Mouse (Mus musculus): Measurements from ENCODE around the gene Ryr2. TPM values are rescaled to one million over a fixed set of nuclear protein-coding genes. Genes with fewer than 3 reads are reported as not detected.
A peak's percentile ranks its signal among the peaks of the same experiment; 100 is the strongest.
"Not testable (repeated sequence)": the region's sequence is repeated elsewhere in the genome, so short reads cannot be mapped to it uniquely, and the experiment has no call there.

Gene Ryr2
- total RNA-seq, 2 experiments from 2014 or later = 8.5 to 21.8 TPM

DNA sequence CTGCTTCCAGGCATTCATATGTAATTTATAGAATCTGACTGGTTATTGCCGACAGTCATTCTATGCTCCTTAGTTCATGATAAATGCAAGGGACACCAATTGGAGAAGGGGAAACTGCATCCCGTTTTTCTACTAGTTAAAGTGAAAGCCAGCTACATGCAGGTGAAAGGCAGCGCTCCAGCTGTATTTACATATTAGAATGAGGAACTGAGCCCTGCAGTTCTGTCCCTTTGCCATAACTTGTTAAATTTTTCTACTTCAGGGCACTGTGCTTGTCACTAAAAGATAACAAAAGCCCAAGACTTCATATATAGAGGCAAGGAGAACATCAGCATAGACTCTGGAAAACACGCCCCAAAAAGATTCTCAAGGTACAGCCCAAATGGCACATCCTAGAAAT lies 165.0 kb downstream of the Ryr2 start:
- no peak for DNase-seq

DNA sequence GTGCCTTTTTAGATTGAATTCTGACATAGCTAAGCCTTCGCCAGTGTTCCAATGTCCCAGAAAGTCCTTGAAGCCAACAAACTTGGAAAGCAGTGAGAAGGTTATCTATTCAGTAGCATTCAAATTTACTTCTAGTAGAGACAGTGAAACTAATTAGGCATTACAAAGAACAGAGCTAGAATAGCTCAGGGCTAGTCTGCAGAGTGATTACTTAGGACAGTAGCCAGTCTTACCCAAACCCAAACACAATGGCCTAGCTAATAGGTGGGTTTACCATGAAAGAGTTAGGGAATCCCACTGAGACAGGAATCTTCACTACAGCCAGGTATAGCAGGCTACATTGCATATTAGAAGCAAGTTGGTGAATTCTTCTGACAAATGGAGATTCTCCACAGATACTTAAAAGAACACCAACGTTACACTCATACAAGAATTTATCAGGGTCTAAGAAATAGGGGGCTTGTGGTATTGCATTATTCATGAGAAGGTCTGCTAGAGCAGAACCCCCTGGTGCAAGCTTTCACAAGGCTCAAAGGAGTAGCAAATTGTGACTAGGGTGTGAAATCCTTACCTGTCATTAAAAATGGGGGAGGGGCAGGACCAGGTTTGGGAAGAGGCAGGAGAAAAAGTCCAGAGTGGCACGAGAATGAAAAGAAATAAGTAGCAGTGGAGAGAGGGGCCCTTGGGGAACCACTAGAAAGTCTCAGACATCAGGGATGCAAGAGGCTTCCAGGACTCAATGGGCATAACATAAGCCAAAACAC lies 172.3 kb downstream of the Ryr2 start:
- DNase-seq = not testable (repeated sequence)

DNA sequence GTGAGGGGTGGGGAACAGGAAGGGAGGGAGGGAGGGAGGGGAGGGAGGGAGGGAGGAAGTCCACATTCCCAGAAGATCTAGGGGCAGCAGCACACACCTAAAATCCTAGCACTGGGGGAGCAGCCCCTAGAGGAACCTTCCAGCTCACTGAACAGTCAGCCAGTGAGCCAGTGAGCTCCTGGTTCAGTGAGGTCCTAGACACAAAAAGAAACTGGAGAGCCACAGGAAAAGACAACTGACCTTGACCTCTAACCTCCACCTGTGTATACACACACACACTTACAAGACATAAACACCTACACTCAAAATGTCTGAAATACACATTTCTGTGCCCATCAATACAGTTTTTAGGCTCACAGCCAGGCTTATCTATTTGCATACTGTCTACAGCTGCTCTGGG lies 173.4 kb downstream of the Ryr2 start:
- DNase-seq = no peak

DNA sequence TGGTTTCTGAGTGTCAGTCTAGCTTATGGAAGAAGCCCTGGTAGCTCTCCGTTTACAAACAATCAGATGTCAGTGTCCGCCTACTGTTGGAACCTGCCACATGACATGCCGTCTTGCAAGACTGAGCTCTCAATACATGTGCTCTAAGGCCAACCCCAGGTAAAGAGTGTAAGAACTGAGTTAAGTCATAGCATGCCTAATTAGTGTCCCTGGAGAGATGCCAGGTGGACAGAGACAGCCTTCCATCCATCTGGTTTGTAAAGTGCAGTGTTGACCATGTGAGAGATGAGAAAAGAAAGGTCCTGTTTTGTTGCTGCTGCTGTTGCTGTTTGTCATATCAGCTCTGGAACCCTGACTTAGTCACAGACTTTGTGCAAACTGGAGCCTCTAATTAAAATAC lies 178.0 kb downstream of the Ryr2 start:
- DNase-seq = no peak

DNA sequence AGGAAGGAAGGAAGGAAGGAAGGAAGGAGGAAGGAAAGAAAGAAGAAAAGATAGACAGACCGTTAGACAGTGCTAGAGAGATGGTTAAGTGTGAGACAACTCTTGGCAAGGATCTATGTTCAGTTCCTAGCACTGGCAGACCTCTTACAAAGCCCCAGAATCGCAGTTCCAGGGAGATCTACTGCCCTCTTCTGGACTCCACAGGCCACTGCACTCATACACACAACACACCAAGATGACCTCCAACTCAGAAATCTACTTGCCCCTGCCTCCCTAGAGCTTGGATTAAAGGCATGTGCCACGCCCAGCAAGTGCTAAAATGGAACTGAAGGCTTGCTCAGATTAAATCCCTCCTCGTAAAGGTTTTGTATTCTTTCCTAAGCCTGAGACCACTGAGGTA lies 179.0 kb downstream of the Ryr2 start:
- no peak for DNase-seq

DNA sequence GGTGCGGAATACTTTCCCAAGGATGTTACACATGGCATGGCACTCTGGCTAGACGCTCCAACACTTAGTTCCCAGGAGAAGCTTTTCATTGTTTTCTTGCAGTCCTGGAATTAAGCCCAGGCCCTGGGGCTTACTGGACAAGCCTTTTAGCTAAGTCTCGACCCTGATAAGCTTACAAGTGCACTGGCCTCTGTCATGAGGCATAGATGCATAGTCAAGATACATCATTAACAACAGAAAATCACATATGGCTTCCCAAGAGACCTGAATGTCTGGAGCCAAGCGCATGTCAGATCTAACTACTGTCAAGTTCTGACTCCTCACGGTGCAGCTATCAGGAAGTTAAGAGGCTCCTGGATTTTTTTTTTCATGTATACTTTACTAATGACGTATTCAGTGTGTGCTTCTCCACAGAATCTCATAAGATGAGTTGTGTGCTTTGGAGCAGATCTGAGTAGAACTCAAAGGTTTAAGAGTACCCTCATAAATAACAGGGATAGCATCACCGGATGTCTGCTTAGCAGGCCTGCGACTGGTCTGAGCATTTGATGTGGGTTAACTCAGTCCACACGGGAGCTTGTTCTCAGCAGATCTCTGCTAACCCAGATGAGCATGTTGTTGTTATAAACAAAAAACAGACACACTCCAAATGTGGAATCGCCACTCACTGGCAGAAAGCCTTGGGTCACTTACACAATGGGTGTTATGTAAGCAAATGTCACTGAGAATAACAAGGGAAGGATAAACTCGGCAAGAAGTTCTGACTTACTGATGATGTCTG lies 179.8 kb downstream of the Ryr2 start:
- peak in 1 of 2 experiments; percentile 8 for DNase-seq

DNA sequence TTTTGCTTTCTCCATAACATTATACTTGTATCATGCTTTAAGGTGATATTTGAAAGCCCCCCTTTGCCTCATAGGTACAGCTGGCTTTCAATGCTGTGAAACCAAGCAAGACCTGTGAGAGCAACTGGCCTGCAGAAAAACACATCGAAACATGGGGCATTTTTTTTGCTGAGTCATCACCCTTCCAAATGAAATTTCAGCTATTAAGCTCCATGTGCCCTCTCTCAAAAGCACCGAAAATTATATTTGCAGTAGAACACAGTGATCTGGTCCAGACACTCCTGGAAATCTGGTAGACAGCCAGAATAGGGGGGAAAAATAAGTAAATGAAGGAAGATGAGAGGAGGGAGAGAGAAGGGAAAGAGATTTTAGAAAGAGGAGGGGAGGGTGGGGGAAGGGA lies 180.5 kb downstream of the Ryr2 start:
- DNase-seq = no peak

DNA sequence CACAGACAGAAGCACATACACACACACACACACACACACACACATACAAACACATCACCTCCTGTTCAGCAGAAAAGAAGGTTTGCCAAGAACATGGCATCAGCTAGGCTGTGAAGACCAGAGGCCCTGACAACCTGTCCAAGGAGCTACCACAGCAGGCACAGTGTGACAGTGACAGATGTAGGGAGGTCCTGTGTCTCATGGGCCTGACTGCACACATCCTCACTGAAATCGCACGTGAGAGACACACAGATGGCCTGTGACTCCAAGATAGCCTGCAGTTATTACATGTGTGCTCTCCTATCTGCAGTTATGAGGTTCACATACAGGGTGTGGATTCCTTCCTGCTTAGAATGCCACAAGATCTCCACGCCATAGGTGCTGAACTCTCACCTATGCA lies 182.0 kb downstream of the Ryr2 start:
- DNase-seq = no peak

DNA sequence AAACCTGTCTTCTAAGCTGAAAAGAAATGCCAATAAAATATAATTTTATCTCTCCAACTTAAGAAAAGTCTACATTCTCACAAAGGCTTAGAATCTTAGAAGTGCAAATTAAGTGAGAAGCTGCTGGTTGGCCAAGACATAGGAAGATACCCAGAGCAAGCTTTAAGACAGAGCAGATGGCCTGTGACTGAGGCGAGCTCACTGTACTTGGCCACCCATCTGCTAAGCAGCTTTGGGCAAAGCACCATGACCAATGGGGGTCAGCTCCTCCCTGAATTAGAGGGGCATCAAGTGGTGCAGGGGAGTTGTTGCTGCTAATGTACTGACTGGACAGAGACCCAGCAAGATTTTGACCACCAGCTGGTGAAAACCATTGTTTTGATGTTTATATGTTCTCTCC lies 186.2 kb downstream of the Ryr2 start:
- no peak for DNase-seq

DNA sequence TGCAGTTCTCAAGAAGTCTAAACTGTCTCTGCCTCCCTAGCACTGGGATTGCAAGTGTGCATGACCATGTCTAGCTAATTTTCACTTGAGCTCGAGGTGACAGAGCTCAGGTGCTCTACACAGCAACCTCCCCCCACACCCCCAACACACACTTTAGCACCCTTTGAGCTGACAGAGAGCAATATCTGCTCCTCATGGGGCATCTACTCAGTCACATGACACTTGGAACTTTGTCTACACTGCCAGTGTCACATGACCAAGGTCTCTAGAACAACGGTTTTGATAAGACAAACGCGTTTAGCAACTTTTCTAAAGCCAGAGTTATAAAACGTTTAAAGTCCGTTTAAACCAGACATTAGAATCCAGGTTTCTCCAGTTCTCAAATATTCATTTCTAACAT lies 187.3 kb downstream of the Ryr2 start:
- no peak for DNase-seq

DNA sequence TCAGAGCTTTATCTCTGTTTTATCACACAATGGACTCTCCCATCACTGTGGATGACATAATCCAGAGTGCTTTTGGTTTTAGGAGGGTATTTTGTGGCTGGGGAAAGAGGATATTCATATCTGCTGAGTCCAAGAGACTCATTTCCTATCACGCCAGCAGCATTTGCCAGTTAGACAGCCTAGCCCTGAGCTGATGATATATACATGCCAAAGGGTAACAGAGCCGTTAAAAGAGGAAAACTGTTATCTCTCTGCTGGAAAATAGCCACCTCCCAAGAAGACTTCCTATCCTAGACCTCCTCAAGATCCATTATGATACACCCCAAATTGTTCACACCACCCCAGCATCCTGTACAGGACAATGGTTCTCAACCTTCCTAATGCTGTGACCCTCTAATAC lies 191.1 kb downstream of the Ryr2 start:
- DNase-seq = no peak

DNA sequence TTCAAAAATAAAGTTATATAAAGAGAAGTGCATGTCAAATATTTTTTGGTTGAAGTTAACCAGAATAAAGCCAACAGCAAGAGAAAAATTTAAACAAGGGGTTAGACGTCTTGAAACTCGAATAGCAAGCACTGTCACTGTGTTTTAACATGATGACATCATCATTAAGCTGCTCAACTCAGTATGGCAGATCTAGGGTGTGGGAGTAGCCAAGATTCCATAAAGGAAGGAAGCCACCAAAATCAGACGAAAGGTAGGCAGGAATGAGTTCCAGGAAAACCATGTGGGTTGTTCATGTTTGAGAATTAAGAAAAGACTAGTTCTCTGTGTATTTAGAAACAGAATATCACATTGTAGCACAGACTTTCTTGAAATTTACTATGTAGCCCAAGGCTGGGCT lies 192.1 kb downstream of the Ryr2 start:
- no peak for DNase-seq

DNA sequence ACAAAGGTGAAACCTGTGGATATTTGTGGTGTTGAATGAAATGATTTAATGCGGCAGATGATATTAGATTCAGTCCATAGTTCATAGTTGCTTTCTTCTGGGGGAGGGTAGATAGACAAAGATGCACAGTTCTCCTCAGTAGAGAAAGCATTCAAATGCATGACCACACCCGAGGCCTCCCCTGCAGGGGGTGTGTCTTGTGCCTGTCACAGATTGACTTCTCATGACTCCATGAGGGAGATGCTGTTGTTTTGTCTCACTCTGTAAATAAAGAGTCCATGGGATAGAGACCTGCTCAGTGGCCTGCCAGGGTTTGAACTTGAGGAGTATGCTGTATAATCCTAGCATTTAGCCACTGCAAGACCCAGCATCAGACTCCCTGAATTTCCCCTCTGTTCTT lies 194.5 kb downstream of the Ryr2 start:
- no peak for DNase-seq

DNA sequence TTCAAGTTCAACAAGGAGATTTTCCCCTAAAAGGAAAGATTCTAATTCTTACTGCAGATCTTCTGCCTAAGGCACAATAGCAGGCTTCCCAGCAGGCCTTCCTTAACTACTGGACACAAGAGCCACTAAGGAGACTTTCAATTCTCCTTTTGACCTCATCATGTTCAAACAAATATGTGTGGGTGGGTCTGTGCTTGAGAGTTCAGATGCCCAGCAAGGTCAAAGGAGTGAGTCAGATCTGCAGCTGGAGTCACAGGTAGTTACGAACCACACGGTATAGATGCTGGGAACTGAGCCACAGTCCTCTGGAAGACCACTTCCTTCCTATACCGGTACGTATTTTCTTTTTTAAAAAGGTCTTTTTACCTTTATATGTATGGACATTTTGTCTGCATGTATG lies 198.6 kb downstream of the Ryr2 start:
- no peak for DNase-seq

DNA sequence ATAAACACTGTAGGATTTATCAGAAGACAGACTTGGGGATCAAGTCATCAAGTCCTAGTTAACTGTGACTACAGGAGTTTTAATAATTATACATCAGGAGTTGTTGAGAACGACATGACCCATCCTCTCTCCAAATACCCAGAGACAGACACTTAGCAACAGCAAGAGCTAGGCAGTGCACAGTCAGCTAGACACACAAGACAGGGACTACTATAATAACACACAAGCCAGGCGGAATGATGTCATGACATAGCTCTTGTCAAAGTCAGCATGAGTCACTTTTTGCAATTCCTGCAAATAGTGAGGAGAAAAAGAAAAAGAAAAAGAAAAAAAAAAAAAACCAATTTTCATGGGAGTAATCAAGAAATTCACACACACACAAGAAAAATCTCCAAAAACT lies 201.6 kb downstream of the Ryr2 start:
- DNase-seq = peak; percentile 11 to 31

DNA sequence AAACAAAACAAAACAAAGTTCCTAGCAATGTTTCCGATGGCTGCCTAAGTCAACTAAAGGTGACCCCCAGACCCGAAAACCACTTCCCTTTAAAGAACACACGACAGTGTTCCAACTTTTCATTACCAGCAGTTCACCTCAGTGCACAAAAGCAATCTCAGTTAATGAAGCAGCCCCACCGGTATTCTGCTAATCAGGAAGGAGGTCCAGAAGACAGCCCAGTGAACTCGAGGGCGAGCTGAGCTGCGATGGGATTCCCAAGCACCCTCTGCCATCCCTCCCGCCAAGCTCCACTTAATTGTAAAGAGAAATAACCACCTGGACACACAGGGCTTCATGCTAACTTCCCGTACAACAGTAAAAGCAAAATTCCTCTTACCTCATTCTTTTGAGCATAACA lies 203.5 kb downstream of the Ryr2 start:
- no peak for DNase-seq

DNA sequence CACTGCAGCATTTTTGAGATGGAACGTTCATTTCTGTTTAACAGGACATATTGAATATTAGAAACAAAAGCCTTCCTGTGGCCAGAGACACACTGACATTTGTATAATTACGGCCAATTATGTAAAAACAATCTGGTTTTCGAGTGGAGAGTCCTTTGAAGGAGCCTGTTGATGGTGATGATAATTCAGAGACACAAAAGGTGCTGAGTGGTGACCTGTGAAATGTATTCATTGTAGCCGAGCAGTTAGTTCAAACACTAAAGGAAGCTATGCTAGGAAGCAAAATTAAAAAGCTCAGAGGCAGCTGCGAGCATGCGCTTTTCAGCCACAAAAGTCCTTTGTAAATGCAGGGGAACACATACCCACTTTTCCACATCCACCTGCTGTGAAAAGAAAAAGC lies 203.9 kb downstream of the Ryr2 start:
- no peak for DNase-seq

DNA sequence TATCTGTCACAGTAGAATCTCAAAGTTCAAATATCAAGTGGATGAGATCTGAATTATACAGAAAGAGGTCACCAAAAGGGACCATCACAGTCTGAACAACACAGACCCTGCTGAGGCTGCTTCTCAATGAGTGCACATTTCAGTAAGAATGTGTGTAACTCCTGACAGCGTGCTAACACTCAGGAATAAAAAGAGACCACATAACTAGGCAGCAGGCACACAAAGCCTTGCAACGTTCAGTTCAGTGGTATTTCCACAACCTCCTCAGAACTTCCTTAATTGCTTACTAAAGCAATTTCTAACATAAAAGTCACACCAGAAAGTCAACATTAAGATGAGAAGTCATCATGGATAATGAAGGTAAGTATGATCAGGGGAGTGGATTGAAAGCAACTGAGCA lies 206.1 kb downstream of the Ryr2 start:
- no peak for DNase-seq

DNA sequence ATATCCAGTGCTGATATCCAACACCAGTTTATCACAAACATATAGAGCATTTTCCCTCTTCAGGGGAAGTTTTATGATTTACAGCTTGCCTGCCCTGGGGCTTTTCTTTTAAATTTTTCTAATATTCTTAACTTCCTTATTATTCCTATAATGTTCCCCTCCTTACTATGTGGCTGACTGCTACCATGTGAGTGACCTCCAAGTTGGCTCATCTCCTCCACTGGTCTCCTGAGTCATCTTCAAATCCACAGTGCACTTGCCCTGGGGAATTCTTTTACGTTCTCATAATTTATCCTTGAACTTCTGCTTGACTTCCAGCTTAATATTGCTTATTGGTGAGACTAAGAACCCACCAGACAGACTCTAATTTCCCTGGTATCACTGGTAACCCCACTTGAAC lies 211.1 kb downstream of the Ryr2 start:
- DNase-seq = peak in 1 of 2 experiments; percentile 6

DNA sequence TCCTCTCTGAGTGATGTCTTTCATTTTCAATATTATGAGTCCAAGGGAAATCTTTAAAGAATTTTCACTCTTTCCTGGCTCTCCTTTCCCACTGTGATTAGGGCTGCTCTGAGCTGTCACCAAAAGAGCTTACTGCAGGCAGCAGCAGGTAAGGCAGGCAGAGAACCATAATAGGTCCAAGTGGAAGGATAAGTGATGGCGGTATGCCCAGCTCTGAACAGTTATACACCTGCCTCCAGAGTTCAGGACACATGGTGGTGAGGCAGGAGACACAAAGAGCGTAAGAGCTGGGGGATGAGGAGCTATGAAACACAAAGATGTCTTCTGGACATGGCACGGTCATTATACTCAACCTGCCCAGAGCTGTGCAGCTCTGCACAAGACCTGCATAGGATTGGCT lies 215.0 kb downstream of the Ryr2 start:
- no peak for DNase-seq

DNA sequence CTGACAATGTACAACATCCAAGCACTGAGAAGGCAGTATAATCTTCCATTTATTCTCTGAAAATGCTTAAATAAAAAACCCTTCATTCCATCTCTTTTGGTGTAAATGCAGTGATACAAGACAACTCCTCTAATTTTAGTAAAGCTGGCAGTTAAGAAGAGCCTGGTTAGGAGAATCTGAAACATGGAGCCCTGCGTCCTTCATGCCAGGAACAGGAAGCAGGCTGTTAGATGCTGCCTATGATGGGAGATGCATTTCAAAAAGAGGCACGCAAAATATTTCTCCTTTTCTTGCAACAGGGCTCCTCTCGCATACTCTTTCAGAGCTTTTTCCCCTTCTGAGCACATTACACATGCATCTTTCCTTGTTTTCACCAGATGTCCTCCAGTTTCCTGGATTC lies 215.6 kb downstream of the Ryr2 start:
- DNase-seq = no peak

DNA sequence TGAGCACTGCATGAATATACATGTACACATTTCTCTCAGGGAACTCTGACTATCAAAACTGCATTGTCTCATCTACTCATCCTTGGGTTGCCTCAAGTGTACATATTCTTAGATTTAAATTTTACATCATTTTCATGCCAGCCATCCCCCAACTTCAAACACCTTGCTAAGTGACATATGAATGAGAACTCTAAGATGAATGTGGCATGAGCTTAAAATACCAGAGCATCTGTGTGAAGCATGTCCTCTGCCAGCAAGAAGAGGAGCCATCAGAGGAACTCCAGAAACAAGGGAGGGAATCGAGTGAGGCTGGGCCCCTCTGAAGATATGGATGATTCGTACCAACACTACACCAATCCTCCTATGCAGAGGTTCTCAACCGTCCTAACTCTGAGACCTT lies 222.6 kb downstream of the Ryr2 start:
- DNase-seq = no peak

DNA sequence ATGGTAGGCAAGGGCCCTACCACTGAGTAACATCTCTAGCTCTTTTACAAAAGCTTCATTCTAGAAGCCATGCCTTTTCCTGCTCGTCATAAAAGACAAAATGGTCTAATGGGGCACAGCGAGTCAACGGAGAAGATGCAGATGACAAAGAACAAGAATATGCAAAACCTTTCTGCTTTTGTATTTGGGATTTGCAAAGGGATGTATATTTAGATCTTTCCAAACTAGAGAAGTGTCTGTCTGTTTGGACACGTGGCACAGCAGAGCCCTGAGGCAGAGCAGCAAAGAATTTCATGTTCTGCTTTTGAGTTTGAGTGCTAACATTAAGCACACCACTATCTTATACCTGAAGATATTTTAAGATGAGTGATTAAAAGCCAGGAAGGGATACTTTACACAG lies 224.4 kb downstream of the Ryr2 start:
- DNase-seq = no peak

All from adrenal gland, postnatal 36 days (tissue).